Mouse (Mus musculus) heart, adult 8-10 months (tissue): ENCODE data around the gene Slc1a3. TPM values are rescaled to one million over a fixed set of nuclear protein-coding genes. Genes with fewer than 3 reads are reported as not detected.

Experiments
- DNase-seq: peaks from one replicate; pipeline ENCODE4 v3.0.0; 2022; ENCODE audit warnings: low spot score
- total RNA-seq, 4 experiments: library from RNA; stranded (reverse); gene quantifications; 2 replicates each; pipeline ENCODE4 v1.2.4; 2022

Gene Slc1a3
- total RNA-seq, 4 experiments from 2014 or later, result 1.4 to 1.8 (median 1.7) TPM

- no peak for DNase-seq
Measured at GRCm38 (mm10) chr15:8659483-8659971, 51.0 kb downstream of the Slc1a3 start.

GRCm38 (mm10) chr15:8658086-8658980 is 52.2 kb downstream of the Slc1a3 start:
- peak; percentile 50 for DNase-seq

GRCm38 (mm10) chr15:8655251-8655650 is 55.3 kb downstream of the Slc1a3 start:
- DNase-seq, result no peak

GRCm38 (mm10) chr15:8652637-8653036 is 57.9 kb downstream of the Slc1a3 start:
- no peak for DNase-seq

GRCm38 (mm10) chr15:8643997-8644692 is 66.4 kb downstream of the Slc1a3 start:
- no peak for DNase-seq

- no peak for DNase-seq
Measured at GRCm38 (mm10) chr15:8639856-8640255, 70.7 kb downstream of the Slc1a3 start.

GRCm38 (mm10) chr15:8638568-8639325 is 71.8 kb downstream of the Slc1a3 start:
- DNase-seq, result no peak

GRCm38 (mm10) chr15:8637283-8637682 is 73.3 kb downstream of the Slc1a3 start:
- DNase-seq, result no peak

GRCm38 (mm10) chr15:8635974-8636373 is 74.6 kb downstream of the Slc1a3 start:
- no peak for DNase-seq

- no peak for DNase-seq
Measured at GRCm38 (mm10) chr15:8634807-8635206, 75.8 kb downstream of the Slc1a3 start.

- DNase-seq, result no peak
Measured at GRCm38 (mm10) chr15:8634355-8634754, 76.2 kb downstream of the Slc1a3 start.

- DNase-seq, result peak; percentile 40
Measured at GRCm38 (mm10) chr15:8633375-8633774, 77.2 kb downstream of the Slc1a3 start.

GRCm38 (mm10) chr15:8632361-8632760 is 78.2 kb downstream of the Slc1a3 start:
- DNase-seq, result no peak

GRCm38 (mm10) chr15:8629317-8629831 is 81.2 kb downstream of the Slc1a3 start:
- DNase-seq, result peak; percentile 36

- DNase-seq, result no peak
Measured at GRCm38 (mm10) chr15:8628150-8628549, 82.4 kb downstream of the Slc1a3 start.

GRCm38 (mm10) chr15:8627097-8627537 is 83.4 kb downstream of the Slc1a3 start:
- DNase-seq, result peak; percentile 57

GRCm38 (mm10) chr15:8625370-8625769 is 85.2 kb downstream of the Slc1a3 start:
- no peak for DNase-seq

- DNase-seq, result no peak
Measured at GRCm38 (mm10) chr15:8623879-8624278, 86.7 kb downstream of the Slc1a3 start.

- no peak for DNase-seq
Measured at GRCm38 (mm10) chr15:8619479-8620026, 91.0 kb downstream of the Slc1a3 start.

GRCm38 (mm10) chr15:8616290-8616689 is 94.3 kb downstream of the Slc1a3 start:
- no peak for DNase-seq
